Mouse (Mus musculus): Measurements from ENCODE around the gene Spata22.

GRCm38 (mm10) chr11:73395374-73395773, 65.8 kb downstream of the Spata22 start:
- TF ChIP-seq CTCF (IDR thresholded peaks at IDR 0.05; ENCODE audit: borderline replicate concordance, insufficient read depth, low read depth, low read length), result no peak
- no peak for TF ChIP-seq POLR2A (IDR thresholded peaks at IDR 0.05; ENCODE audit: borderline replicate concordance, insufficient read depth, low read length)
